Mouse (Mus musculus) lung, adult 2 months (tissue): Measurements from ENCODE around the gene Spata21.

Experiments
- CTCF ChIP-seq: fragments of 200-500 bp; IDR thresholded peaks from 2 replicates; pipeline ENCODE4 v1.5.1; 2011; ENCODE audit warnings: mild to moderate bottlenecking, low read length, control low read depth; ENCODE audit not compliant: insufficient read depth
- POLR2A ChIP-seq: fragments of 200-500 bp; IDR thresholded peaks from 2 replicates; pipeline ENCODE4 v1.6.1; 2011; ENCODE audit warnings: low read depth, mild to moderate bottlenecking, control low read depth, low read length, borderline replicate concordance; ENCODE audit errors: extremely low read depth

GRCm38 (mm10) chr4:141147112-141148008 is 59.2 kb downstream of the Spata21 start, which contains the start of gene Fbxo42:
- TF ChIP-seq POLR2A (peak; percentile 77; the same call in 1 of the 2 replicates), CTCF (peak; percentile 36)
